Mouse (Mus musculus): ENCODE data around the gene Fam57a. TPM values are rescaled to one million over a fixed set of nuclear protein-coding genes. Genes with fewer than 3 reads are reported as not detected.

Gene Fam57a
- polyA plus RNA-seq (2015; fragmentation: Nextera tagmentation; extraction: Ambion mirVana): 20.2 TPM in 2 replicates

GRCm38 (mm10) chr11:76179495-76180145, at the start of gene Fam57a, which contains the start of gene Vps53:
Fam57a (plus strand) TSS chr11:76179671.
Vps53 (minus strand) TSS chr11:76179647.
- Histone ChIP-seq H3K4me2 (replicated peaks) (peak within 1 kb of the TSS; percentile 79), H3K9me3 (no peaks in the 10 kb centered on the region), H3K9ac (replicated peaks) (peak within 1 kb of the TSS; percentile 89), H3K27me3 (no peaks in the 10 kb centered on the region), H3K4me1 (peaks cover 15% of the 10 kb centered on the region), H3K27ac (replicated peaks) (peak within 1 kb of the TSS; percentile 79), H3K36me3 (peaks cover 7% of the 10 kb centered on the region; the same call in 1 of the 2 replicates), H3K4me3 (peak within 1 kb of the TSS; percentile 90)
- WGBS: under 1% methylated on average over 37 of the region's 37 CpGs
- peak; percentile 91 for ATAC-seq (replicated peaks)

GRCm38 (mm10) chr11:76130859-76131258, 48.6 kb upstream of the Fam57a start:
- Histone ChIP-seq H3K4me1 (no peaks in the 10 kb centered on the region), H3K4me2 (replicated peaks) (no peak overlapping the region), H3K27ac (replicated peaks) (no peak overlapping the region), H3K4me3 (no peak overlapping the region), H3K27me3 (no peaks in the 10 kb centered on the region), H3K9ac (replicated peaks) (no peak overlapping the region), H3K36me3 (peaks cover 35% of the 10 kb centered on the region), H3K9me3 (no peaks in the 10 kb centered on the region)
- no peak for ATAC-seq (replicated peaks)
- 91% methylated on average over 5 of the region's 5 CpGs for WGBS

GRCm38 (mm10) chr11:76135641-76136437, 43.6 kb upstream of the Fam57a start:
- Histone ChIP-seq H3K27ac (replicated peaks) (no peak overlapping the region), H3K9me3 (no peaks in the 10 kb centered on the region), H3K4me2 (replicated peaks) (no peak overlapping the region), H3K4me3 (no peak overlapping the region), H3K27me3 (no peaks in the 10 kb centered on the region), H3K4me1 (no peaks in the 10 kb centered on the region), H3K9ac (replicated peaks) (no peak overlapping the region), H3K36me3 (peaks cover 56% of the 10 kb centered on the region)
- 88% methylated on average over 7 of the region's 7 CpGs for WGBS
- no peak for ATAC-seq (replicated peaks)

GRCm38 (mm10) chr11:76137996-76138395, 41.5 kb upstream of the Fam57a start:
- Histone ChIP-seq H3K4me1 (no peaks in the 10 kb centered on the region), H3K9ac (replicated peaks) (no peak overlapping the region), H3K27me3 (no peaks in the 10 kb centered on the region), H3K4me3 (no peak overlapping the region), H3K36me3 (peaks cover 48% of the 10 kb centered on the region), H3K4me2 (replicated peaks) (no peak overlapping the region), H3K27ac (replicated peaks) (no peak overlapping the region), H3K9me3 (no peaks in the 10 kb centered on the region)
- whole genome bisulfite sequencing: 86% methylated on average over 3 of the region's 3 CpGs
- no peak for ATAC-seq (replicated peaks)

GRCm38 (mm10) chr11:76144386-76144785, 35.1 kb upstream of the Fam57a start:
- peaks cover 14% of the 10 kb centered on the region for H3K4me1 ChIP-seq
- no peak overlapping the region for H3K4me3 ChIP-seq
- no peaks in the 10 kb centered on the region for H3K36me3 ChIP-seq
- no peak for ATAC-seq (replicated peaks)
- WGBS: 97% methylated on average over 8 of the region's 8 CpGs
- H3K27me3 ChIP-seq: no peaks in the 10 kb centered on the region
- no peak overlapping the region for H3K9ac ChIP-seq (replicated peaks)
- no peak overlapping the region for H3K4me2 ChIP-seq (replicated peaks)
- H3K27ac ChIP-seq (replicated peaks): no peak overlapping the region
- H3K9me3 ChIP-seq: no peaks in the 10 kb centered on the region

- ATAC-seq (replicated peaks): no peak
- Histone ChIP-seq H3K4me1 (peaks cover 14% of the 10 kb centered on the region), H3K9ac (replicated peaks) (no peak overlapping the region), H3K36me3 (no peaks in the 10 kb centered on the region), H3K27ac (replicated peaks) (no peak overlapping the region), H3K4me2 (replicated peaks) (no peak overlapping the region), H3K27me3 (no peaks in the 10 kb centered on the region), H3K9me3 (no peaks in the 10 kb centered on the region), H3K4me3 (no peak overlapping the region)
- 100% methylated on average over 1 of the region's 1 CpGs for WGBS
Measured at GRCm38 (mm10) chr11:76145169-76145568, 34.3 kb upstream of the Fam57a start.

GRCm38 (mm10) chr11:76146187-76147010, 33.1 kb upstream of the Fam57a start:
- Histone ChIP-seq H3K9ac (replicated peaks) (no peak overlapping the region), H3K4me3 (no peak overlapping the region), H3K36me3 (no peaks in the 10 kb centered on the region), H3K4me1 (peaks cover 14% of the 10 kb centered on the region), H3K9me3 (no peaks in the 10 kb centered on the region), H3K27ac (replicated peaks) (no peak overlapping the region), H3K27me3 (no peaks in the 10 kb centered on the region), H3K4me2 (replicated peaks) (no peak overlapping the region)
- 85% methylated on average over 8 of the region's 8 CpGs for WGBS
- no peak for ATAC-seq (replicated peaks)

- H3K4me3 ChIP-seq: no peak overlapping the region
- peak overlapping the region; percentile 66 for H3K27ac ChIP-seq (replicated peaks)
- H3K36me3 ChIP-seq: 0 out of 2 replicates have a peak, but pooled peaks cover 4% of the 10 kb centered on the region
- H3K9me3 ChIP-seq: no peaks in the 10 kb centered on the region
- H3K4me2 ChIP-seq (replicated peaks): no peak overlapping the region
- no peaks in the 10 kb centered on the region for H3K27me3 ChIP-seq
- 49% methylated on average over 8 of the region's 8 CpGs for WGBS
- ATAC-seq (replicated peaks): no peak
- H3K9ac ChIP-seq (replicated peaks): no peak overlapping the region
- H3K4me1 ChIP-seq: peaks cover 14% of the 10 kb centered on the region
Measured at GRCm38 (mm10) chr11:76148055-76149008, 31.1 kb upstream of the Fam57a start.

GRCm38 (mm10) chr11:76150980-76151379, 28.5 kb upstream of the Fam57a start:
- Histone ChIP-seq H3K27me3 (no peaks in the 10 kb centered on the region), H3K4me3 (no peak overlapping the region), H3K27ac (replicated peaks) (no peak overlapping the region), H3K36me3 (peaks cover 20% of the 10 kb centered on the region), H3K9me3 (no peaks in the 10 kb centered on the region), H3K9ac (replicated peaks) (no peak overlapping the region), H3K4me1 (peaks cover 14% of the 10 kb centered on the region), H3K4me2 (replicated peaks) (no peak overlapping the region)
- 47% methylated on average over 4 of the region's 4 CpGs for WGBS
- no peak for ATAC-seq (replicated peaks)

- Histone ChIP-seq H3K27ac (replicated peaks) (no peak overlapping the region), H3K36me3 (peaks cover 24% of the 10 kb centered on the region), H3K4me2 (replicated peaks) (no peak overlapping the region), H3K4me1 (peaks cover 8% of the 10 kb centered on the region), H3K27me3 (no peaks in the 10 kb centered on the region), H3K9ac (replicated peaks) (no peak overlapping the region), H3K9me3 (no peaks in the 10 kb centered on the region), H3K4me3 (no peak overlapping the region)
- no peak for ATAC-seq (replicated peaks)
- WGBS: 95% methylated on average over 5 of the region's 5 CpGs
Measured at GRCm38 (mm10) chr11:76153236-76153951, 26.1 kb upstream of the Fam57a start.

GRCm38 (mm10) chr11:76154200-76154599, 25.3 kb upstream of the Fam57a start:
- Histone ChIP-seq H3K27me3 (no peaks in the 10 kb centered on the region), H3K9me3 (no peaks in the 10 kb centered on the region), H3K9ac (replicated peaks) (no peak overlapping the region), H3K27ac (replicated peaks) (no peak overlapping the region), H3K4me1 (no peaks in the 10 kb centered on the region), H3K4me3 (no peak overlapping the region), H3K36me3 (peaks cover 25% of the 10 kb centered on the region), H3K4me2 (replicated peaks) (no peak overlapping the region)
- no peak for ATAC-seq (replicated peaks)
- 95% methylated on average over 2 of the region's 2 CpGs for WGBS

All from forebrain, embryonic 15.5 days (tissue).